Mouse (Mus musculus): Measurements from ENCODE around the gene Best3. TPM values are rescaled to one million over a fixed set of nuclear protein-coding genes. Genes with fewer than 3 reads are reported as not detected.
"Not testable (repeated sequence)": the region's sequence is repeated elsewhere in the genome, so short reads cannot be mapped to it uniquely, and the experiment has no call there.

The Best3 gene
- total RNA-seq, 2 experiments from 2014 or later, result not detected

DNA sequence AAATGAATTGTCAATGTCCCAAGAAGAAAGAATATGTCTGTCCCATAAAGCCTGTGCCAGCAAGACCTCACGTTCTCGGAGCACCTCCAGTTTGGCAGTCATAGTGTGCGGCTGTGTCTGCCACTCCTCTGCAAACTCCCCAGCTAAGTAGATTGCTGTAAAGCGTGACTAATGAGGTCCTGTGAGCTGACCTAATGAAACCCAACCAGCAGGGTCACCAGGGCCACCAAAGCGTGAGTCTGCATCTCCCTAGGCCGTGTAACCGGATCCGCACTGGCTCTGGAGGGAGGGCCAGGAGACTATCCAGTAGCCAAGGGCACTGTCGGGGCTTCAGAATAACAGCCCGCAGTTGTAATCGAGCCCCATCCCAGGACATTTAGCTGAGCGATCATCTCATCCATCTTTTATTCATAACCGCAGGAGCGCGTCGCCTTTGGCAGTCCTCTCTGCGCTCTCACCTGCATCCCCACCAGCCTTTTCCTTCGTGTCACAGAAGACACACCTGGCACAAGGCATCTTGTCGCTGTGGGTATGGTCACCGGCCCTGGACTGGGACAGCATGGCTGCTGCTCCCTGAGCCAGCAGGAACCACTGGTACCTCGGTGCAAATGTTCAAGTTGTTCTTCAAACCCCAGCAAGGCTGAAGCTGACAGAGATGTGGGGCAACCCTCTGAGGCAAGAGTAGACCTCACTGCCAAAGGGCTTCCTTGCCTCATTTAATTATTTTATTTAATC lies 35.1 kb downstream of the Best3 start:
- no peak for ATAC-seq (replicated peaks; ENCODE audit: poor library complexity, severe bottlenecking)

DNA sequence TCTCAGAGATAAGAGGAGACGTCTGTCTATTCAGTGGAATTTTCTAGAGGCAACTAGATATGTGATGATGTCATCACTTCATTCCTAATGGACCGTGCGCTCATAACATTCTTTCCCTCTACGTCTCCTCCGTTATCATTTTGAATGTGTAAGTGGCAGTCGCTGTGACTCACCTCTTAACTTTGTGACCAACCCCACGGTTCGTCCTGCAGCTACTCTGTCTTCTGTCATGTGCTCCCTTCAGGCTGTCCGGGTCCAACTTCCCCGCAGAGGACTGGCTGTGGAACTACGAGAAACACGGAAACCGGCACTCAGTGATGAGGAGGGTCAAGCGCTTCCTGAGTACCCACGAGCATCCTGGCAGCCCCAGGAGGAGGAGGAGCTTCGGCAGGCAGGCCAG lies 37.6 kb downstream of the Best3 start:
- ATAC-seq (replicated peaks; ENCODE audit: poor library complexity, severe bottlenecking), result peak; percentile 9; the same call in 1 of the 2 replicates

DNA sequence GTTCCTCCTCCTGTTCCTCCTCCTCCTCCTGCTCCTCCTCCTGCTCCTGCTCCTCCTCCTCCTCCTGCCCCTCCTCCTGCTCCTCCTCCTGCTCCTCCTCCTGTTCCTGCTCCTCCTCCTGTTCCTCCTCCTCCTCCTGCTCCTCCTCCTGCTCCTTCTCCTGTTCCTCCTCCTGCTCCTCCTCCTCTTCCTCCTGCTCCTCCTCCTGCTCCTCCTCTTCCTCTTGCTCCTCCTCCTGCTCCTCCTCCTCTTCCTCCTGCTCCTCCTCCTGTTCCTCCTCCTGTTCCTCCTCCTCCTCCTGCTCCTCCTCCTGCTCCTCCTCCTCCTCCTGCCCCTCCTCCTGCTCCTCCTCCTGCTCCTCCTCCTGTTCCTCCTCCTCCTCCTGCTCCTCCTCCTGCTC lies 39.7 kb downstream of the Best3 start:
- not testable (repeated sequence) for ATAC-seq (replicated peaks; ENCODE audit: poor library complexity, severe bottlenecking)

DNA sequence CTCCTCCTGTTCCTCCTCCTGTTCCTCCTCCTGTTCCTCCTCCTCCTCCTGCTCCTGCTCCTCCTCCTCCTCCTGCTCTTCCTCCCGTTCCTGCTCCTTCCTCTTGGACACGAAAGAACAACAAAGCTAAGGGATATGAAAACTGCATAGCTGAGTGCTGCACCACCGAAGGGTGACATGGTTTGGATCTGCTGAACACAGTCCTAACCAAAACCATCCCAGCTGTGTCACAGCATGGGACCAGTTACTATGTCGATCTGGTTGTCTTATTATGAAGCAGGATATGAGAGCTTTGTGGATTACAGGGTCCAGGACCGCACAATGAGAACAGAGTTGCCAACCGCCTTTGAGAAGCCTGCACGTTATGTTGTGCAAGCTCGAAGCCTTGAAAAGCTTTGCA lies 40.1 kb downstream of the Best3 start:
- ATAC-seq (replicated peaks; ENCODE audit: poor library complexity, severe bottlenecking), result peak; percentile 37; the same call in 1 of the 2 replicates

DNA sequence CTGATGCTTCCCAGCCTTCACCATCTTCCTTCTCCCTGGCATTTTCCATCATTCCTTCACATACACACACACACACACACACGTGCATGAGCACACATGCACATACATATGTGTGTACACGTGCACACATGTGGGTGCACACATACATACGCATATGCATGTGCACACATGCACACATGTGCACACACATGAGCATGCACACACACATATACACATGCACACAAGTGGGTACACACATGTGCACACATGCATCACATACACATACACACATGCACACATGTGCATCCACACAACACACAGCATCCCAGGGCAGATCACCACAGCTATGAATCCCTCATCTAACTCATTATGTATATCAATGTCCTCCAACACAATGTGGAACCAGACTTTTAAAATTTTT lies 45.0 kb downstream of the Best3 start:
- no peak for ATAC-seq (replicated peaks; ENCODE audit: poor library complexity, severe bottlenecking)

DNA sequence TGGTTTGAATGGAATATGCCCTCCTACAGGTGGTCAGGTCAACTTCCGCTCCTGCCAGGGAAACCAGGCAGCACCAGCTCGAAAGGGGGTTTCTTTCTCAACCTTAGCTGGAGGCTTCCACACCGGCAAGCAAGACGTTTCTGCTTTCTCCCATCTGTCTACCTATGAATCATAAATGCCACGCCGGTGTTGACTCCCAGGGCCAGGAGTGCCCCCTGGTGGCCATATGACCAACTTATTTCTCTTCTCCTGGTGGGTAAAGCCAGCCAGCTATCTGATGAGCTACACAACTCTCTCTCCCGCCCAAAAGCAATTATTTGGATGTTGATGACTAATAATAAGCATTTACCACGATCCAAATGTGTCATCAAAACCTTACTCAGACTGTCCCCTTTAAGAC lies 47.7 kb downstream of the Best3 start:
- ATAC-seq (replicated peaks; ENCODE audit: poor library complexity, severe bottlenecking), result peak; percentile 96

DNA sequence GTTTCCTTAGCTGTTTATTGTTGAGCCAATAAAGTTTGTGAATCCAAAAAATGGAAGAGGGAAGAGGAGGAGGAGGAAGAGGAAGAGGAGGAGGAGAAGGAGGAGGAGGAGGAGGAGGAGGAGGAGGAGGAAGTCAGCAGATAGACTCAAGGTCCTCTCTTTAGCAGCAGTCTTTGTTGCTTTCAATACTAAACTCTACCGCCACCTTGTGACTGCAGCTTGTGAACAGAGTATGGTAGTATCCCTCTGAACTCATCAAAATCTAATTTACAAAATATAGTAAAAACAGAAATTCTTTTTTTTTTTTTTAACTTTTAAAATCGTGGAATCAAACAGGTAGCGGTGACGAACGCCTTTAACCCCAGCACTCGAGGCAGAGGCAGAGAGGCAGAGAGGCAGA lies 54.2 kb downstream of the Best3 start:
- no peak for ATAC-seq (replicated peaks; ENCODE audit: poor library complexity, severe bottlenecking)

DNA sequence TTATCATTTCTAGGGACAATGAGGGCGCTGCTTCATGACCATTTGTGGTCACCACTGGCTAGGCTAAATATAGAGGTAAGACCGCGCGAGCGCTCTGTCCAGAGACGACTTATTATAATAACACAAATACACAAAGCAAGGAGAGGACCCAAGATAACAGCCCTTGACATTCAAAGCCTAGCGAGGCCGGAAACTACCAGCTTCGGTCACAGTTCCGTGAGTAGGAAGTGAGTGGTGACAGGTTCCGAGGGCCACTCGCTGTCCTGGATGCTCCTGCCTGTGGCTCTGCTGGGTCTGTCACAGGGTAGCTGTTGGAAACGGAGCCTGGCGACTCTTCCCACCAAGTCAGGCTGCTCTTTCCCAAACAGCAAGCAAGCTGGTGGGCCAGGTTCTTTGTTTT lies 56.2 kb downstream of the Best3 start:
- 0 out of 2 replicates have a peak, but pooled peaks have one; percentile 31 for ATAC-seq (replicated peaks; ENCODE audit: poor library complexity, severe bottlenecking)

DNA sequence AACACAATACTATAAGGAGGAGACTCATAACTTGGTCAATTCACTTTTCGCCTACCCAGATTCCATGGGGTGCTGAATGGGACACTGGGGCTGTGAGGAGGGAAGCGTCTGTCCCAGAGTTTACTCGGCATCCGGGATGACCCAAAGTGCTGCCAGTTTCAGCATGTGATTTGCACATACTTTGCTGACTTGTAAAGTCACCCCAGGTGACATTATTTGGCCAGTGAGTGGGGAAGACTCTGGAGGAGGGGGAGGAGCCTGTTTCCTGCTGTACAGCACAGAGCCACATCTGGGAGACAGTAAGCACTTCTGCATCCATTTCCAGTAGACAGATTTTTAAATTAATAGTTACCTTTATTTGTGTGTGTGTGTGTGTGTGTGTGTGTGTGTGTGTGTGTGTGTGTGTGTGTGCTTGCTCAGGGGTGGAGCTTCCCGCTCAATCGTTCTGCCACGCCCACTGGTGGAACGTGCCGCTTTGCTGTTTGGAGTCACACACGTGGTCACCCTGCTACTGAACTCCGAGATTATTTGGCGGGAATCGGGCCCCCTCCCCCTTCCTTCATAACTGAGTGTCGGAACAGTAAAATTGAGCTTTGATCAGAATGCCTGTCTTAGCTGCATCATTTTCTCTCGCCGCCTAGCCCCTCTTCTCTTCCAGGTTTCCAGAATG lies 57.5 kb downstream of the Best3 start:
- peak; percentile 60 for ATAC-seq (replicated peaks; ENCODE audit: poor library complexity, severe bottlenecking)

DNA sequence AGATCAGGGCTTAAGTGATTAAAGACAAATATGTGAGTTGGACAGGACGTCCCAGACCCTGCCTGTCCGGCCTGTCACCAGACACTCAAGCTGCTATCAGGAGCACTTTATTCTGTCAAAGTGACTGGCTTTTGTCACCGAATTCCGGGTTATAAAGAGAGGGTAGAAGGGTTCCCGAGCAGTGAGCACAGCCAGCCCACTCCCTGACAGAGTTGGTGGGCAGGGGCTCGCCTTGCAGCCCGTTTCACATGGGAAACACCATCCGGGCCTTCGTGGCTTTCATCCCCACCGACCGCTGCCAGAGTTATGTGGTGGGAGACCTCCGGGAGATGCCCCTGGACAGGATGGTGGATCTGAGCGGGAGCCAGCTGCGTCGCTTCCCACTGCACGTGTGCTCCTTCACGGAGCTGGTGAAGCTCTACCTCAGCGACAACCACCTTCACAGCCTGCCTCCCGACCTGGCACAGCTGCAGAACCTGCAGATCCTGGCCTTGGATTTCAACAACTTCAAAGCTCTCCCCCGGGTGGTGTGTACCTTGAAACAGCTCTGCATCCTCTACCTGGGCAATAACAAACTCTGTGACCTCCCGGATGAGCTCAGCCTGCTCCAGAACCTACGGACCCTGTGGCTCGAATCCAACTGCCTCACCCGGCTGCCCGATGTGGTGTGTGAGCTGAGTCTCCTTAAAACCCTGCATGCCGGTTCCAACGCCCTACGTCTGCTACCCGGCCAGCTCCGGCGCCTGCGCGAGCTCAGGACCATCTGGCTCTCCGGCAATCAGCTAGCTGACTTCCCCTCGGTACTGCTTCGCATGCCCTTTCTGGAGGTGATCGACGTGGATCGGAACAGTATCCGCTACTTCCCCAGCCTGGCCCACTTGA lies 59.3 kb downstream of the Best3 start, which contains the start of gene Lrrc10:
Gene Lrrc10 (plus strand): TSS at position 167 of the 882 bp plus-strand sequence.
- peak; percentile 36 for ATAC-seq (replicated peaks; ENCODE audit: poor library complexity, severe bottlenecking)

DNA sequence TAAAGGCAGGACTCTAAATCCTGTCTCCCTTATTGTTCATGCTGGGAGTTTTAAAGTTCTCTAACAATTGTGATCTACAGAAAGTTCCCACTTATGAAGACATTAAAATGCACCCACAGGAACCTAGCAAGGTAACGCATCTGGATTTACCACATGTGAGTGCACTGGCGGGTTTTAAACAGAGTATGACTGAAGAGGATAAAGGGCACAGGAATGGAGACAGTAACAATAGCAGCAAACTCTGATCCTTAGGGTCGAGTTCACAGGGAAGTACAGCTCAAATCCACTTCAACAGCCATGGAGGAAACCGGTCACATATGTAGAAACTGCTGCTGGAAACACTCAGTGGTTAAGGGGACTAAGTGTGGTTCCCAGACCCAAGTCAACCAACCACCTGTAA lies 63.1 kb downstream of the Best3 start:
- no peak for ATAC-seq (replicated peaks; ENCODE audit: poor library complexity, severe bottlenecking)

DNA sequence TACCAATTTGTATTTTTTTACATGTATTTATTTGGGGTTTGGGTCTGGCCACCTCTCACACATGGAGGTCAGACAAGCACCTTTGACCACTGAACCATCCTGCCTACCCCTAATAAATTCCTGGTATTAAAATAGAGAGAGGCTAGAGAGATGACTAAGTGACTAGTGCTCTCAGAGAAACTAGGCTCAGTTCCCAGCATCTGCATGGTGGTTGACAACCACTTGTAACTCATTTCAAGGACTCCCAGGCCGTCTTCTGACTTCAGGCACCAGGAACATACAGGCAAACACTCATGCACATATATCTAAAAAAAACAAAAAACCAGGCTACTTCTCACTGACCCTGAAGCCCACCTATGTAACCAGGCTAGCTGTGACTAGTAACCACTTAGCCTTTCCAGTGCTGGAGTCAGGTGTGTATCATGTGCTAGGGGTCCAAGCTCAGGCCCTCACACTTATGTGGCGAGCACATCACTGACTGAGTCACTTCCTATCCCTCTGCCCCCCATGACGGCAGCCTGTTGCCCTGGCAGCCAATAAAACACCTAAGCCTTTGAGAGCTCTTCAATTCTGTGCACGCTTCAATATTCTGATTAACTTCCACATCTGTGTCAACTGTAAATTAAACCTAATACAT lies 64.0 kb downstream of the Best3 start:
- no peak for ATAC-seq (replicated peaks; ENCODE audit: poor library complexity, severe bottlenecking)

DNA sequence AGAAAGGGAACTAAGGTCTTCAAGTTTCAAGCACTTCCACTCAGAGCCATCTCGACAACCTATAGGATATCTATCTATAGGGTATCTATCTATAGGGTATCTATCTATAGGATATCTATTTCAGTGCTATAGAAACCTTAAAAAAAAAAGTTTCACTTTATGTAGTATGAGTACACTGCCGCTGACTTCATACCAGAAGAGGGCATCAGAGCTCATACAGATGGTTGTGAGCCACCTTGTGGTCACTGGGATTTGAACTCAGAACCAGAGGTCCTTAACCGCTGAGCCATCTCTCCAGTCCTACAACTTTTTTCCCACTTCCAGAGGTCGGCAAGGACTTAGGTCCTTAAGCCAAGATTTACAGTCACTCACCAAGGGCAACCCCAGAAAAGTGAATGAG lies 69.6 kb downstream of the Best3 start:
- ATAC-seq (replicated peaks; ENCODE audit: poor library complexity, severe bottlenecking), result no peak

DNA sequence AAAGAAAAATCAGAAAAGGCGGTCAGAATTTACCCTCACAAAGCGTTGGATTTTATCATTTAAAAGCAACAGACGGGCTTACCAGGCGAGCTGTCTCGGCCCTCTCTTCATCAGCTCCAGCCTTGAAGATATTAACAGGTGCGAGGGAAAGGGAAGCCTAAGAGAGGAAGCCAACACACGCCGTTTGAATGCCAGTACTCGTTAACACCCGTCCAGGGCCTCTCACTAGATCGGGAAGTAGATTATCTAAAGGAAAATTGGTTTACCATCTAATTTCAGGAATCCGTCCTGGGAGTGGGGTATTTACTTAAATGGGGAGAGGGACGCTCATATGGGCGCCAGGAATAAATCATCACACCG lies 76.8 kb downstream of the Best3 start:
- peak; percentile 17 for ATAC-seq (replicated peaks; ENCODE audit: poor library complexity, severe bottlenecking)

DNA sequence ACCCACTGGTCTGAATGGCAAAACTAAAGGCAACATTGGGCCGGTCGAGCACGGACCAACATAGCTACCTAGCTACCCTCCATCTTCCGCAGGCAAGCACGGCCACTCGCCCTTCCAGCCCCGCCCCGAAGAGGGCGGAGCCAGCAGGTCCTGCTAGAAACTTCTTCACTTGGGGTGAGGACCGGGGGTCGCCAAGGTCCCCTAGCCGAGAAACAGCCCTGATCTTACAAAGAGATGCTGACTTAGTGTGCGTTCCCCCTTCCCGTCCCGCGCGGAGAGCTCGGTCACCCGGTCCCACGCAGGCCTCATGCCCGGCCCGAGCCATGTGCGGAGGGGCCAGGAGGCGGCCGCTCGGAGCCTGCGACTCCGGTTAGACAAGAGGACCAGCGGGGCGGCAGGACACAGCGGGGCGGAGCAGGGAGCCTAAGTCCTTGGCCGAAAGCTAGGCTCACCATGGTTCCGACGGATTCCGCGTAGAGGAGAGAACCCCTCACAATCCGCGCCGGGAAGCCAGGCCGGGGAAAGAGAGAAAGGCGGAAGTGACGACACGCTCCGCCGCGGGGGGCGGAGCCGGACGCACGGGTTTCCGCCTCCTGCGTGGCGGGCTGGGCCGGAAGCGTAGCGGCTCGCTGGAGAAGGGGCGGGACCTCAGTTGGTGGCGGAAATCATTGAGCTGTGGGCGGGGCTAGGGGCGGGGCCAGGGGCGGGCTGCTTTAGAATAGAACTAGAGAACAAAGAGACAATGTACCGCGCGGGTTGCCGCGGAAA lies 77.3 kb downstream of the Best3 start, which contains the start of gene Cct2:
Gene Cct2 (minus strand): TSS at position 561 of the 768 bp plus-strand sequence.
- ATAC-seq (replicated peaks; ENCODE audit: poor library complexity, severe bottlenecking), result peak; percentile 91

DNA sequence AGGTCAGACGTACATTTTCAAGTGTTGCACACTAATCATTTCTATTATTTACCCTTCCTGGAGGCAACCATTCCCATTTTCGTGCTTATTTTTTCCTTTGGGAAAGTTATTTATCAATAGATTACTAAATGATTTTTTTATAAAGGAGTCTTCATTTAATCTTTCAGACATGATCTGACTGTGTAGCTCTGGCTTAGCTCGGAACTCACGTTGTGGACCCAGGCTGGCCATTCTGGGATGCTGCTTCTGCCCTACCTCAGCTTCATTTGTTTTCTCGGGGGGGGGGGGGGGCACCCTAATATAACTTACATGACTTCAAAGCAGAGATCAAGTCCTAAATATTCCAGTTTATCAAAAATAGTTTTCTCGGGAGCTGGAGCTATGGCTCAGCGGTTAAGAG lies 78.0 kb downstream of the Best3 start:
- no peak for ATAC-seq (replicated peaks; ENCODE audit: poor library complexity, severe bottlenecking)

DNA sequence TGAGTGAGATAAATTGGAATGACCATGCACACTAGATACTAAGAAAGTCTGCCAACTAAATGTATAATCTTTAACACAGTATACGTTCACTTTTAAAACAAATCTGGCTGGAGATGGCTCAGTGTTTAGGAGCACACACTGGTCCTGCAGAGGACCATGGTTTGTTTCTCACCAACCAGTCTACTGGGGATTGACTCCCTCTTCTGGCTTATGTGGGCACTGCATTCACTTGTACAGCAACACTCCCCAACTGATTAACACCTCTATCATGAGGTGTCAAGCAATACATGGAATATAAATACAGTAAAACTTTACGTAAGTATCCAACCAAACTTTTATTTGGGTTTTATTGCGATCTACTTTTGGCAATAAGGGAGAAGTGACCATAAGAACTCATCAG lies 83.0 kb downstream of the Best3 start:
- no peak for ATAC-seq (replicated peaks; ENCODE audit: poor library complexity, severe bottlenecking)

DNA sequence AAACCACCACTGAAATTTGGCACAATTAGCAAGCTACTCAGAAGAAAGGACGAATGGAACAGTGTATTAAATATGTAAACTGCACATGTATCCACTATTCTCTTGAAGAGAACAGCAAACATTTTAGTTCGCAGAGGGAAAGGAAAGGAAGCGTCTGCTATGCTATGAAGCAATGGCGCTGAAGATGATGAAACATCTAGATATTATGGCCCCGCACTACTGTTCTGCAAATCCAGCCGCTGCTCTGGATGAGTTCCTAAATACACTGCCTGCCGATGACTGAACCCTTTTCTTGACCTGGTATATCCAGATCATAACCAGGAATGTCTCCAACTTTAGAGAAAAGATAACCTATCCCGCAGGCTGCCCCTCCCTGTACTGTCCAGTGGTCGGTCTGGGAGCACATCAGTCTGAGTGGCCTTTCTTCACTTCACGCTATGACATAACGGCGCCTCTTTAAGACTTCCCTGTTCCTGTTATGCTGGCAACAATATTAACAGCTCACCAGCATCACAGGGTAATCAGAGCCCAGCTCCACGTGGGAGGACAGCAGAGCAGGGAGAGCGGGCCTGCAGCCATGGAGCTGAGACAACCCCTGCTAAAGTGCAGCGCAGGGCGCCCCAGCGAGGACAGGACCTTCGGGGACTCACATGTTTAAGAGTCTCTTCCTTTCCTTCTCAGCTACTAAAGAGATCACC lies 86.2 kb downstream of the Best3 start:
- peak; percentile 89 for ATAC-seq (replicated peaks; ENCODE audit: poor library complexity, severe bottlenecking)

DNA sequence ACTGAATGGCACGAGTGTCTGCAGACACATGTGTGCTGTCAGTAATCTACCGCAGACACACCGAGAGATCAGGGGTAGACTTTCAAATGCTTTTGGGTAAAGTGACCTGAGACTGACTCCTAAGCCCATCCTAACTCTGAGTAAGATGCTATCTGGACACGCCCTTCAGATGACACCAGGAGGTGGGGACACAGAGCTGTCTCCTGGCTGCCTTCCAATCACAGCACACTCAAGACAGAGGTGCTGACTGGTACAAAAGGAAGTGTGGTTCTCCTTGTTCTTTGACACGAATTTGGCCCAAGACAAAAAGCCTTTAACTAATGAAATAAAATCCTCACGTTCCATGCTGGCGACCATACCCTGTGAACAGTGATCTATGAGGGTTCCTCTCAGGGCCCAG lies 87.1 kb downstream of the Best3 start:
- ATAC-seq (replicated peaks; ENCODE audit: poor library complexity, severe bottlenecking), result no peak

All from granulocyte monocyte progenitor cell, adult 5-6 weeks (primary cell).